Mouse (Mus musculus): ENCODE measurements around the gene Arid1a.

Arid1a gene

DNA sequence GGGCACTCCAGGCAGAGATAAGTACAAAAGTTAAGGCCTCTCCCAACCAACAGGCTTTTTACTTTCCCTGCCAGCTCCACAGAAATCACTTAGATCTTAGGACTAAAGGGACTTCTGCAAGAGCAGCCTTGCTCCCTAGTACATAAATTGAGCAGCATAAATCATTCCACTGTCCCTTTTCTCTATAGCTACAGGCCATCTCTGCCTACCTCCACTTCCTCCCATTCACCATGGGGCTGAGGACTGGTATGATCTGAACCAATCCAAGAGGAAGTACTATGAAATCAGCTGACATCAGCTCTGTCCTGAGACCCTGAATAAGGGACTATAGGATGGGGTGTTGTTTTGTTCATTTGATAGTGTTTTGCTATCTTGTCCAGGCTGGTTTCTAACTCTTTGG, 26.4 kb downstream of the Arid1a start:
- DNase-seq (ENCODE audit: low read depth) = no peak

DNA sequence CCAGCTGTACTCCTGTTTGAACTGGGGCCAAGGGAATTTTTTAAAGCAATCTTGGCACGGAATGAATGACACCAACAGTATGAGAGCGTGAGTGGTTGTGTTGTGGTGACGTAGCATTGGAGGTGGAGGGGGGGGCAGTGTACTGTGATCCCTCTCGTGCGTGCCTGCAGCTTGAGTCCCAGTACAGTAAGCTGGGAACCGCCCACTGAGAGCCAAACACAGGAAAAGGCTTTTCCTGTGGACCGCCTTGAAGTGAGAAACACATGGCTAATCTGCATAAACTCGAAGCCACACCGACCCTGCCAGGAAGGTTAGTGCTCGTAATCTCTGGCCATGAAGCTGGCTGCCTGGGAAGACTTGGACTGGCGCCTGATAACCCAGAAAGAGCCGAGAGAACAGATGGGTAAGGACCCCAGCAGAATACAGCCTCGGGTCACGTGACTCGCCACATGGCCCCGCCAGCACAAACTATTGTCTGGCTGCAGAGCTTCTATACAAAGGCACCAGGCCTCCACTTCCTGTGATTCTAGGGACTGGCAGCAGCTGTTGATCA, 27.0 kb downstream of the Arid1a start:
- DNase-seq (ENCODE audit: low read depth) = peak; percentile 96

- no peak for DNase-seq (ENCODE audit: low read depth)
Measured at GRCm38 (mm10) chr4:133729007-133729406, 27.6 kb downstream of the Arid1a start.

GRCm38 (mm10) chr4:133728256-133728655, 28.3 kb downstream of the Arid1a start:
- no peak for DNase-seq (ENCODE audit: low read depth)

- DNase-seq (ENCODE audit: low read depth) = no peak
Measured at GRCm38 (mm10) chr4:133725706-133726105, 30.9 kb downstream of the Arid1a start.

GRCm38 (mm10) chr4:133719791-133720190, 36.8 kb downstream of the Arid1a start:
- DNase-seq (ENCODE audit: low read depth) = no peak

- no peak for DNase-seq (ENCODE audit: low read depth)
Measured at GRCm38 (mm10) chr4:133712755-133713154, 43.8 kb downstream of the Arid1a start.

DNA sequence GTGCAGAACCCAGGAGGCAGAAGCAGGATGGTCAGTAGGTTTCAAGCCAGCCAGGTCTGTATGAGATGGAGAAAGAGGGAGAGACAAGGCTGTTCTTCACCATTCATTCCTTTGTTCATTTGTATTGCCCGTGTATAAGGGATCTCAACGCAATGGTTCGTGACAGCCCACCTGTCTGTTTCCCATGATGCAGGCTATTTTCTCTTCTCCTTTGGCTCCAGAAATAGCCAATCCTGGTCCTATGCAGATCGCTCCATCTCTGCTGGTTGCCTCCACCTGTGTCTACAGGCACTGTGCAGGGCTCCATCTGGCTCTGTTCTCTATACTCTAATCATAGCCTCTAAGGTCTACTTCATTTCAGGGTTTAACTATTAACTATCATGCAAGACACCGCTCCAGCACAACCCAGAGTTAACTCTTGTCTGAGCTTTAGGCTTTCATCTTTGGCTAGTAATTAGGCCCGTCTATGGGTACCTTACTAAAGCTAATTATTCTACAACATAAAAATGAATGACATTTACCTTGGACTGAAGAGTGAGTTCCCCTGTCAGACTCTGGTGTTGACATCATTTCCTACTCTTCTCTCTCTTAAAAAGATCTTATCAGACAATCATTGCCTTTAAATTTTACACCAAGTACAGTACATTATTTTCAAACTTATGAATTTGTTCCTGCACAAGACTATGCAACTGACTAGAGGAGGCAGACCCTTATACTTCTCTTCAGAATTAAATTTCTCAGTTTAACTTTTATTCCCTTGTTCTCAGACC, 45.1 kb downstream of the Arid1a start:
- no peak for DNase-seq (ENCODE audit: low read depth)

DNA sequence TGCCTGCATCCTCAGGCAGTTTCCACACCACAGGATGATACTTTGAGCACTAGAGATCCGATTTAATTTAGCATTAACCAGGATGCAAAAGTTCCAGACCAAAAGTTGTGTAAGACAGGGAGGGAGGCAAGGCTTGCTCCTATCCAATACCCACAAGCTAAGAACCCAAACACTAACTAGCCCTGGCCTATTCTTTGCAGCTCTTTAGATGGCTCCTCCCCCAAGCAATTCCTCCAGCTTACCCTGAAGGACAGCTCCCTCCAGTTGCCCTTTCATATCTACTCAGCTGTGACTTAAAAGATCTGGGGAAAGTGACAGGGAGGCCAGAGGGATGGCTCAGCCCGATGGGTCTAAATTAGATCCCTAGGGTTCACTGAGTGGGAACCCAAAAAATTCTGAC, 47.2 kb downstream of the Arid1a start:
- peak; percentile 43 for DNase-seq (ENCODE audit: low read depth)

- peak; percentile 46 for DNase-seq (ENCODE audit: low read depth)
Measured at GRCm38 (mm10) chr4:133707464-133707863, 49.1 kb downstream of the Arid1a start.

- peak; percentile 91 for DNase-seq (ENCODE audit: low read depth)
Measured at GRCm38 (mm10) chr4:133706956-133707355, 49.6 kb downstream of the Arid1a start.

- peak; percentile 37 for DNase-seq (ENCODE audit: low read depth)
Measured at GRCm38 (mm10) chr4:133705062-133705461, 51.5 kb downstream of the Arid1a start.

DNA sequence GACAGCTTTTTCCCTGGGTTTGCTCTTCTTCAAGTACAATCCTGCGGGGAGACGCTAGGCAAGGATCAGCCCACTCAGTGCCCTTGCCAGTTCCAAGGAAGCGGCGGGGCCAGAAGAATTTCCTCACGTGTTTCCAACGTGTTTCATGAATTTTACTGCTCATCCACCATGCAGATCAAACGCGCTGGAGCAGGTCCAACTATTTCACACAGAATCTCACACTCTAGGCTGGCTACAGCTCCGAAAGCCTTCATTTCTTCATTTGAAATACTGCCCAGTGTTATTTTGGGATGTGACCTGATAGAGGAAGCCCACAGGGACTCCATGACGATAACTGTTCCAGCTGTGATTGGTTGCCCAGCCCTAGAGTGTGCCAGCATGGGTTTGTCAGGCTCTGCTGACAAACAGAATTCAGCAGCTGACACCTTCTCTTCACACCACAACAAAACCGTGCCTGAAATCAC, 55.6 kb downstream of the Arid1a start:
- no peak for DNase-seq (ENCODE audit: low read depth)

GRCm38 (mm10) chr4:133695363-133695762, 61.2 kb downstream of the Arid1a start:
- peak; percentile 45 for DNase-seq (ENCODE audit: low read depth)

- DNase-seq (ENCODE audit: low read depth) = no peak
Measured at GRCm38 (mm10) chr4:133690252-133690651, 66.3 kb downstream of the Arid1a start.

DNA sequence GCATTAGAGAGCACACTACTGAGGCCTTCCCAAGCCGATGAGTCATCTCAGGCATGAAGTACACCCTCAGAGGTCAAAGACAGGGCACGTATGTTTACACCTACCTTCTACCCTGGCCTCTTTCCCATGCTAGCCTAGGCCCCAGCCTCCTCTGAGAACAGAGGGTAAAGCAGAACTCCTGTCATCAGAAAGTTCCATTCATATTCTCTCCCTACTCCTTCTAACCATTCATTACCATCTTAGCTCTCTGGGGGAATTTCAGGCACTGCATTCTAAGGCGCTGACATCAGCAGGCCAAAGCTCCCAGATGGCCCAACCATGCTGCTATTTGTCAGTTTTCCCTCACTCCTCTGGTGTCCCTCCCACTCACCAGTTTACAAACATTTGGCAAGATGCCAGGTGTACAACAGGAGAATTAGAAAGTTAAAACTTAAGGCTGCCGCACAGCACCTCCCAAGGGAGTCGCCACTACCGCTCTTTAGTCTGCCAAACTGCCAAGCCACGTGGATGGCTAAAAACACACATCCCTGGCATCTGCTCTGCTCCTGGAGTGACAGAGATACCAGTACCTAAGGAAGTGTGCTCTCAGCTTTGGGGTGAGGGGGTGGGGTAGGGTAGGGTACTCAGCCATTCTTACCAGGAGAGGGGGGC, 68.0 kb downstream of the Arid1a start:
- DNase-seq (ENCODE audit: low read depth) = peak; percentile 41

DNA sequence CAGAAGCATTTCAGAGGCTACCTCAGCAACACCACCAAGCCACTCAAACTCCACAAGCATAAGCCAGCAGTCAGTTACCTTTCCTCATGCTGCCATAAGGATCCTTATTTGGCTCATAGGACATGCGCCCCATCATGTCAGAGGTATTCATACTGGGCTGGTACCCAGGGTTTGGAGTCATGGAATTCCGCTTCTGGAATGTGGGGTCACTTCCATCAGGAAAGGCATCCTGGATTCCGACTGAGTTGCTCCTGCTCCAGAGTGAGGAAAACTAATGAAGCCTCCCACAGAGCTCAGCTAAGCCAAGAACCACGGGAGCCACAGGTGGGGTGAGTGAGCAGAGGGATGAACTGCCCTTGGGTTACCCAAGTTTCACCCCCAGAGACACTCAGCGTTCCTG, 69.4 kb downstream of the Arid1a start:
- DNase-seq (ENCODE audit: low read depth) = no peak

DNA sequence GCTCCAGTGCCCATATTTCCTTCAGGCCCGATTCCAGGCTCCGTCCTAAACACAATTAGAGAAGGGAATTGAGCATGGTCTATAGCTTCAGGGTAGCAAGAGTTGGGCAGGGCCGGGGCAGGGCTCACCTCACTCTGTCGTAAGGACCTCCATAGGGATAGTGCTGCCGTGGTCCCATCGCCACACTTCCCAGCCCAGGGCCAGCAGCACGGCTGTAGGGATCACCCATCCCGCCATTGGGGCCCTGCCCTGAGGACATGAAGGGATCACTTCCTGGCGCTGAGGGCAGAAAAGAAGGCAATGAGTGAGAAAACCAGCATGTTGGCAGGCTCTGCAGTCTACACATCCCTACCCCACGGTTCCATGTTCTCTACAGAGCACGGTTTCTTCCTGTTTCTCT, 70.1 kb downstream of the Arid1a start:
- no peak for DNase-seq (ENCODE audit: low read depth)

GRCm38 (mm10) chr4:133680206-133680786, 76.3 kb downstream of the Arid1a start:
- DNase-seq (ENCODE audit: low read depth) = peak; percentile 68

GRCm38 (mm10) chr4:133679629-133680028, 76.9 kb downstream of the Arid1a start:
- no peak for DNase-seq (ENCODE audit: low read depth)

DNA sequence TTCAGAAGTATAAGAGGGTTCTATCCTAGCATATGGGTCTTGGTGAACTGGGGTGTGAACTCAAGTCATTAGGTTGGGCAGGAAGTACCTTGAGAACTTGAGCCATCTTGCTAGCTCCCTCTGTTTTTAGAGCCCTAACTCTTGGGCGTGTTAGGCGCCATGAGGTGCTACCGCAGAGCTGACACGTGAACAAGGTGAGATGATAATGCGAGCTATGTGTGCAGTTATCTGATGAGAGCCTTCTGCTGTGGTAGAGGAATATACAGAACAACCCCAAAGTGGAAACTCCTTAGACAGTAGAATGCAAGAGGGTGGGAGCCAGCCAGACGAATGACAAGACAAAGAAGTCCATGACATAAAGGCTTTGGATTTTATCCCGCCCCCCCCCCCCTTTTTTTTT, 79.3 kb downstream of the Arid1a start:
- no peak for DNase-seq (ENCODE audit: low read depth)

DNA sequence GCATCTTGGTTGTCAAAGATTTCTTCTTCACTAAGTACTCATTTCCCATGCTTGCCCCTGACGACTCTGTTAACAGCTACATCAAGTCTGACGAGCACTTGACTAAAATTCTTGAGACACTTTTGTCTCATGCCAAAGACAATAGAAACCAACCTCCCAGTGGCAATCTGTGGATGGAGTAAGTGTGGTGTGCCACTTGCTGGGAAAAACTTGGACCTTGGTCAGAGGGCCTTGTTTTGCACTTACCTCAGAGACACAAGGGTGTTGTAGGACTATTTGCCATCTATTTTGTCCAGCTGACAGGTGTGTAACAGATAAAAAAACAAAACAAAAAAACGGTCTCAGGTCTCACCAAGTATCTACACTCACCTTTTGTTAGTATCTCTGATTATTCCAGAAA, 80.4 kb downstream of the Arid1a start:
- DNase-seq (ENCODE audit: low read depth) = no peak

DNA sequence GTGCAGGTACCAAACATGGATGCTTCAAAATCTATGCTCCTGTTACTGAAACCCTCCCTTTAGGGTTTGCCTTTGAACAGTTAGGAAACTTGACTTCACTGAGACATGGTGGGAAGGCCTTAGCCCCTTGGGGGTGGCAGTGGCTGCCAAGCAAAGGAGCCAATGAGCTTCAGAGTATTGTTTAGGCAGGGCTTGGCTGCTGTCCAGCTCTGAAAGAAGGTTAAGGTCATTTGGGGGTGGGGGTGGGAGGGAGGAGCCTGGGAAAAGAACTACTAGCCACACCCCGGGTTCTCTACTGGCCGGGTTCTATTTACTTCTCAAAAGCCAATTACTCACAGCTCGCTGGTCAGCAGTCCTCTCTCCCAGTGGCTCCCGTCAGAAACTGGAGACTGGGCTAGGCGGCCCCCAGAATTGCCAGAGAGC, 81.0 kb downstream of the Arid1a start:
- peak; percentile 96 for DNase-seq (ENCODE audit: low read depth)

All from 416B (cell line).